Mouse (Mus musculus): Measurements from ENCODE around the gene Nanos1. TPM values are rescaled to one million over a fixed set of nuclear protein-coding genes. Genes with fewer than 3 reads are reported as not detected.

Nanos1 gene
- polyA plus RNA-seq, 1 experiment from 2014 or later: 1.6 TPM

GRCm38 (mm10) chr19:60740560-60740959, 15.2 kb upstream of the Nanos1 start:
- no peaks in the 10 kb centered on the region for H3K9me3 ChIP-seq (replicated peaks; ENCODE audit: control insufficient read depth, low read length)
- ATAC-seq (replicated peaks; ENCODE audit: insufficient number of reproducible peaks, low FRiP score, low TSS enrichment): no peak
- no peak overlapping the region for H3K4me2 ChIP-seq
- H3K9ac ChIP-seq (ENCODE audit: low read depth, low read length): no peak overlapping the region
- H3K36me3 ChIP-seq (ENCODE audit: control insufficient read depth, insufficient read depth, low read length): no peaks in the 10 kb centered on the region
- no peak overlapping the region for H3K27ac ChIP-seq (ENCODE audit: low read depth, low read length)
- no peaks in the 10 kb centered on the region for H3K4me1 ChIP-seq (ENCODE audit: control insufficient read depth, insufficient read depth, low read length)
- 59% methylated on average over 1 of the region's 1 CpGs for WGBS (ENCODE audit: insufficient replicate concordance)
- H3K4me3 ChIP-seq (ENCODE audit: low read depth, low read length): no peak overlapping the region
- no peaks in the 10 kb centered on the region for H3K27me3 ChIP-seq (ENCODE audit: control insufficient read depth, insufficient read depth, low read length)

- H3K4me2 ChIP-seq: no peak overlapping the region
- no peaks in the 10 kb centered on the region for H3K9me3 ChIP-seq (replicated peaks; ENCODE audit: control insufficient read depth, low read length)
- no peaks in the 10 kb centered on the region for H3K27me3 ChIP-seq (ENCODE audit: control insufficient read depth, insufficient read depth, low read length)
- H3K4me3 ChIP-seq (ENCODE audit: low read depth, low read length): no peak overlapping the region
- no peaks in the 10 kb centered on the region for H3K4me1 ChIP-seq (ENCODE audit: control insufficient read depth, insufficient read depth, low read length)
- H3K9ac ChIP-seq (ENCODE audit: low read depth, low read length): no peak overlapping the region
- 58% methylated on average over 5 of the region's 5 CpGs for WGBS (ENCODE audit: insufficient replicate concordance)
- ATAC-seq (replicated peaks; ENCODE audit: insufficient number of reproducible peaks, low FRiP score, low TSS enrichment): no peak
- no peak overlapping the region for H3K27ac ChIP-seq (ENCODE audit: low read depth, low read length)
- H3K36me3 ChIP-seq (ENCODE audit: control insufficient read depth, insufficient read depth, low read length): no peaks in the 10 kb centered on the region
Measured at GRCm38 (mm10) chr19:60743767-60744547, 11.8 kb upstream of the Nanos1 start.

- no peaks in the 10 kb centered on the region for H3K9me3 ChIP-seq (replicated peaks; ENCODE audit: control insufficient read depth, low read length)
- no peaks in the 10 kb centered on the region for H3K27me3 ChIP-seq (ENCODE audit: control insufficient read depth, insufficient read depth, low read length)
- no peak overlapping the region for H3K9ac ChIP-seq (ENCODE audit: low read depth, low read length)
- H3K4me1 ChIP-seq (ENCODE audit: control insufficient read depth, insufficient read depth, low read length): no peaks in the 10 kb centered on the region
- H3K36me3 ChIP-seq (ENCODE audit: control insufficient read depth, insufficient read depth, low read length): no peaks in the 10 kb centered on the region
- 81% methylated on average over 1 of the region's 1 CpGs for WGBS (ENCODE audit: insufficient replicate concordance)
- no peak overlapping the region for H3K4me3 ChIP-seq (ENCODE audit: low read depth, low read length)
- H3K27ac ChIP-seq (ENCODE audit: low read depth, low read length): no peak overlapping the region
- H3K4me2 ChIP-seq: no peak overlapping the region
- no peak for ATAC-seq (replicated peaks; ENCODE audit: insufficient number of reproducible peaks, low FRiP score, low TSS enrichment)
Measured at GRCm38 (mm10) chr19:60747801-60748200, 8.0 kb upstream of the Nanos1 start.

- Histone ChIP-seq H3K27me3 (ENCODE audit: control insufficient read depth, insufficient read depth, low read length) (peaks cover 2% of the 10 kb centered on the region; the same call in 1 of the 2 replicates), H3K9ac (ENCODE audit: low read depth, low read length) (peak overlapping the region; percentile 68), H3K27ac (ENCODE audit: low read depth, low read length) (no peak overlapping the region), H3K9me3 (replicated peaks; ENCODE audit: control insufficient read depth, low read length) (no peaks in the 10 kb centered on the region), H3K4me3 (ENCODE audit: low read depth, low read length) (peak overlapping the region; percentile 76), H3K4me2 (peak overlapping the region; percentile 100), H3K36me3 (ENCODE audit: control insufficient read depth, insufficient read depth, low read length) (no peaks in the 10 kb centered on the region), H3K4me1 (ENCODE audit: control insufficient read depth, insufficient read depth, low read length) (peaks cover 7% of the 10 kb centered on the region; the same call in 1 of the 2 replicates)
- ATAC-seq (replicated peaks; ENCODE audit: insufficient number of reproducible peaks, low FRiP score, low TSS enrichment): peak; percentile 53
- under 1% methylated on average over 95 of the region's 115 CpGs for WGBS (ENCODE audit: insufficient replicate concordance)
Measured at GRCm38 (mm10) chr19:60756192-60757098, 658 bp downstream of the Nanos1 start.

GRCm38 (mm10) chr19:60757099-60757785, 1.5 kb downstream of the Nanos1 start:
- H3K27me3 ChIP-seq (ENCODE audit: control insufficient read depth, insufficient read depth, low read length): peaks cover 2% of the 10 kb centered on the region; the same call in 1 of the 2 replicates
- ATAC-seq (replicated peaks; ENCODE audit: insufficient number of reproducible peaks, low FRiP score, low TSS enrichment): no peak
- 6% methylated on average over 25 of the region's 25 CpGs for WGBS (ENCODE audit: insufficient replicate concordance)
- peak overlapping the region; percentile 76 for H3K4me3 ChIP-seq (ENCODE audit: low read depth, low read length)
- peaks cover 7% of the 10 kb centered on the region; the same call in 1 of the 2 replicates for H3K4me1 ChIP-seq (ENCODE audit: control insufficient read depth, insufficient read depth, low read length)
- peak overlapping the region; percentile 68; the same call in 1 of the 2 replicates for H3K9ac ChIP-seq (ENCODE audit: low read depth, low read length)
- peak overlapping the region; percentile 100 for H3K4me2 ChIP-seq
- 0 out of 2 replicates have a peak, but pooled peaks cover 2% of the 10 kb centered on the region for H3K36me3 ChIP-seq (ENCODE audit: control insufficient read depth, insufficient read depth, low read length)
- H3K9me3 ChIP-seq (replicated peaks; ENCODE audit: control insufficient read depth, low read length): no peaks in the 10 kb centered on the region
- H3K27ac ChIP-seq (ENCODE audit: low read depth, low read length): no peak overlapping the region

GRCm38 (mm10) chr19:60758896-60759835, 3.4 kb downstream of the Nanos1 start:
- ATAC-seq (replicated peaks; ENCODE audit: insufficient number of reproducible peaks, low FRiP score, low TSS enrichment): no peak
- Histone ChIP-seq H3K4me3 (ENCODE audit: low read depth, low read length) (no peak overlapping the region), H3K27ac (ENCODE audit: low read depth, low read length) (no peak overlapping the region), H3K4me1 (ENCODE audit: control insufficient read depth, insufficient read depth, low read length) (peaks cover 7% of the 10 kb centered on the region; the same call in 1 of the 2 replicates), H3K9ac (ENCODE audit: low read depth, low read length) (no peak overlapping the region), H3K36me3 (ENCODE audit: control insufficient read depth, insufficient read depth, low read length) (peaks cover 17% of the 10 kb centered on the region), H3K27me3 (ENCODE audit: control insufficient read depth, insufficient read depth, low read length) (peaks cover 2% of the 10 kb centered on the region; the same call in 1 of the 2 replicates), H3K9me3 (replicated peaks; ENCODE audit: control insufficient read depth, low read length) (no peaks in the 10 kb centered on the region), H3K4me2 (no peak overlapping the region)
- 78% methylated on average over 4 of the region's 4 CpGs for WGBS (ENCODE audit: insufficient replicate concordance)

GRCm38 (mm10) chr19:60773366-60773765, 17.6 kb downstream of the Nanos1 start:
- no peak overlapping the region for H3K9ac ChIP-seq (ENCODE audit: low read depth, low read length)
- WGBS (ENCODE audit: insufficient replicate concordance): 80% methylated on average over 6 of the region's 6 CpGs
- H3K27me3 ChIP-seq (ENCODE audit: control insufficient read depth, insufficient read depth, low read length): no peaks in the 10 kb centered on the region
- H3K27ac ChIP-seq (ENCODE audit: low read depth, low read length): no peak overlapping the region
- no peak overlapping the region for H3K4me2 ChIP-seq
- no peak for ATAC-seq (replicated peaks; ENCODE audit: insufficient number of reproducible peaks, low FRiP score, low TSS enrichment)
- H3K4me3 ChIP-seq (ENCODE audit: low read depth, low read length): no peak overlapping the region
- peaks cover 50% of the 10 kb centered on the region for H3K36me3 ChIP-seq (ENCODE audit: control insufficient read depth, insufficient read depth, low read length)
- H3K9me3 ChIP-seq (replicated peaks; ENCODE audit: control insufficient read depth, low read length): no peaks in the 10 kb centered on the region
- no peaks in the 10 kb centered on the region for H3K4me1 ChIP-seq (ENCODE audit: control insufficient read depth, insufficient read depth, low read length)
